Mouse (Mus musculus) T-cell, adult 2 months (primary cell): ENCODE results near the gene Rab5a.
"Not testable (repeated sequence)": the region's sequence is repeated elsewhere in the genome, so short reads cannot be mapped to it uniquely, and the experiment has no call there.

Experiments
- DNase-seq: peaks from one replicate; pipeline ENCODE4 v3.0.0; 2022; ENCODE audit warnings: low spot score

The Rab5a gene

GRCm38 (mm10) chr17:53478858-53479603 lies at the start of gene Rab5a:
Gene Rab5a (plus strand): TSS chr17:53479234.
- peak; percentile 99 for DNase-seq

- DNase-seq: no peak
Observed at GRCm38 (mm10) chr17:53456152-53456551, 22.9 kb upstream of the Rab5a start.

DNA sequence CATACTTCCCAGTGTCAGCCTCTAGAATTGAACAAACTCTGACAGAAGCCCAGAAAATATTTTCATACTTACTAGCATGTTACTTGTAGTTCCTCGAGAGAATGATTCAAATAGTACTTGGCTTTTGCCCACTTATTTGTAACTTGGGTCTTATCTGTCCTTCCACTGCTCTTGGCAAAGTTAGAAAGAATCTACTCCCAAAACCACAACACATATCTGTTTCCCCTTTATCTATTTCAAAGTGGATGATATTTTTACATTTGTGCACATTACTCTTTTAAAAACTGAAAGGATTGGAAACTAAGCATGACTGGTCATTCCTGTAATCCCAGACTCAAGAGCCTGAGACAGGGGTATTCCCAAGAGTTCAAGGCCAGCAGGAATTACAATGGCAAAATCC lies 22.3 kb upstream of the Rab5a start:
- DNase-seq: no peak

GRCm38 (mm10) chr17:53462603-53463495 lies 16.2 kb upstream of the Rab5a start, which contains the start of gene Efhb:
Gene Efhb (minus strand): TSS chr17:53463321.
- peak; percentile 70 for DNase-seq

GRCm38 (mm10) chr17:53463496-53463840 lies 15.6 kb upstream of the Rab5a start:
- DNase-seq: no peak

GRCm38 (mm10) chr17:53465569-53465968 lies 13.5 kb upstream of the Rab5a start:
- DNase-seq: peak; percentile 15

- DNase-seq: no peak
Observed at GRCm38 (mm10) chr17:53468697-53469096, 10.3 kb upstream of the Rab5a start.

DNA sequence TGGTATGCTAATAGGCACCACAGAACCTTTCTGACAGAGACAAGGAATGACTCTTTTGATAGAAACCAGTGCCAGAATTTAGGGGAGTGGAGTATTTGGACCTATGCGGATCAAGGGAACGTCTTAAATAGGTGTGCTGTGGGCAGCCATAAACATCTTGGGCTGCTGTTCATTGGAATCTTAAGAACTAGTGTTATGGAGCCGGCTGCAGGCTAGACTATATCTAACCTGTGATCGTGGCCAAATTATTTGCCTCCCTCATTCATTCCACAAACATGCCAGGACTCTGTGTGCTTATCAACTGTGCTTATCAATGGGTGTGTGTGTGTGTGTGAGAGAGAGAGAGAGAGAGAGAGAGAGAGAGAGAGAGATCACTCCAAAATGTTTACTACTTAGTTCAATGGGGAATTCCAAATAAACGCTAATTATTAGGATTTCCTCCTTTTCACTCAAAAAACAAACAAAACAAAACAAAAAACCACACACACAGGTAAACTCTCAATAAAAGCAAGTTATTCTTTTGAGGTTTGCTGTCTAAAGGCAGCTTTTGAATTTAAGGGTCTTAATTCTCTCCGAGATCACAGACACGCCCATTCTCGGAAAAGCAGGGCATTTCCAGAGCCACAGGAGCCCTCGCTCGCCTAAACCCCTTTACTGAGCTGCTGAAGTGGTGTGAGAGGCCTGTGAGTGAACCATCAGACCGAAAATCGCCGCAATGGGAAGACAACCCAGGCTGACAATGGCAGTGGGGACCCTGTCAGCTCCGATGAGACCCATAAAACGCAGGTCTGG lies 772 bp upstream of the Rab5a start:
- no peak for DNase-seq

- DNase-seq: peak; percentile 62
Observed at GRCm38 (mm10) chr17:53479604-53480041, 589 bp downstream of the Rab5a start.

DNA sequence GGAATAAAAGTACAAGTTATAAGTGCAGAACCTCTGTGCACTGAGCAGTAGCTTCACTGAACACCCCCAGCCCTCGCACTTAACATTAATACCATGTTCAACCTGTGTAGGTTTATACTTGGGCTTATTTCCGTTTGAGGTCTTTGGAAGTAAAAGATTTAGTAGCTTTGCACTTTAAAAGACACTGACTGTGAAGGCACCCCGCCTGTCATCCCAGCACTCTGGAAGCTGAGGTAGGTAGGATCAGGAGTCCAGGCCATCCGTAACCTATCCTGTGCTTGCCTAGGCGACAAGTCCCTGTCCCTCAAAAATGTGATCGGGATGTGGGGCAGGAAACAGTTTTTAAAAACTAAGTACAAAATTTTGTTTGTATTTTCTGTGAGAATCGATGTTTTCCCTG lies 1.4 kb downstream of the Rab5a start:
- no peak for DNase-seq

DNA sequence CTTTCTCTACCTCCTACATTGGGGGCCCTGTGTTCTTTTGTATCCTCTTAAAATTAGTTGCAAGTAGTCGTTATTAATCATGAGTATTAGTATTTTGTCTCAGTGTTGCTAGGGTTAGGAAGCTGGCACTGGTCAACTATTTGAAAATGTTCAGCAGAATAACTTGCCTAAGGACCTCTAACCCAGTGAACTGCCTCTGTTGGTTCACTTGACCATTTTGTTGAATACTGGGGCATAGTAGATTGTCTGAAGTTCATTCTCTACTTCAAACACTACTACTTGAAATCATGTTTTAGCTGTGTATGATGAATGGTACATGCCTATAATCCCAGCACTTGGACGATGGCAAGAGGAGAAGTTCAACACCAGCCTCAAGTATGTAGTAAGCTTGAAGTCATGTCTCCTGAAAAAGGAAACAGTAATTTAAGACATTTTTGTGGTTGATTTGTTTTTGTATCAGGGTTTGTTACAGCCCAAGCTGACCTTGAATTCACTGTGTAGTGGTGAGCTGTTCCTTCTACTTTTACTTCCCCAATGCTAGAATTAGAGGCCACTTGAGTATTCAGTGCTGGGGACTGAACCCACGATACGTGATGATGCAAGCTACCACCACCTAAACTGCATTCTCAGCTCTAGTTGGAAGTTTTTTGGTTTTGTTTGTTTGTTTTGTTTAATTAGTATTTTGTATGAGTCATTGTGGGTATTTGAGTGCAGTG lies 9.4 kb downstream of the Rab5a start:
- no peak for DNase-seq

DNA sequence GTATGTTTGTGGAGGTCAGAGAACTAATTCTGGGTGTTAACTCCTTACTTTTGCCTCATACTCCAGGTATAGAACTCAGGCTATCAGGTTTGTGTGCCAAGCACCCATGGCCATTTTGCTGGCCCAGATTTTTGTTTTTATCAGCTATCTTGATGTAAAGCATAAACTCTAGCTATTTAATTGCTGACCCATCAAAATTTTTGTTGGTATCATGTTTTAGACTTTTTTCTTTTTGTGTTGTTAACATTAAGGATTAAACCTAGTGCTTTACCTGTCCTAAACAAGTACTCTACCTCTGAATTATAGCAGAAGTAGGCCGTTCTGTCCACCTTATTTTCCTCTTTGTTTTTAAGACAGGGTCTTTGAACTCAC lies 10.0 kb downstream of the Rab5a start:
- DNase-seq: no peak

DNA sequence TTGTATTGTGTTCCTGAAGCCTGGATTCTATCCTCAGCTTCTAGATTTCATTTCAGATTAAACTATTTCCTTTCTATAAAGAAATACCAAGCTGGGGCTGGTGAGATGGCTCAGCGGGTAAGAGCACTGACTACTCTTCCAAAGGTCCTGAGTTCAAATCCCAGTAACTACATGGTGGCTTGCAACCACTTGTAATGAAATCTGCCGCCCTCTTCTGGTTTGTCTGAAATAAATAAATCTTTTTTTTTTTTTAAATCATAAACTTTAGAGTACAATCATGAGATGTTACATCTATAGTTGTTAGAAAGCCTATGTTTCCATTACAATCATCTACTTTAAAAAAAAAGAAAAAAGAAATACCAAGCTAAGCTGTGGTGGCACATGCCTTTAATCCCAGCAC lies 23.9 kb downstream of the Rab5a start:
- DNase-seq: no peak

GRCm38 (mm10) chr17:53512311-53512951 lies 33.4 kb downstream of the Rab5a start:
- no peak for DNase-seq

GRCm38 (mm10) chr17:53519364-53519763 lies 40.3 kb downstream of the Rab5a start:
- DNase-seq: no peak

DNA sequence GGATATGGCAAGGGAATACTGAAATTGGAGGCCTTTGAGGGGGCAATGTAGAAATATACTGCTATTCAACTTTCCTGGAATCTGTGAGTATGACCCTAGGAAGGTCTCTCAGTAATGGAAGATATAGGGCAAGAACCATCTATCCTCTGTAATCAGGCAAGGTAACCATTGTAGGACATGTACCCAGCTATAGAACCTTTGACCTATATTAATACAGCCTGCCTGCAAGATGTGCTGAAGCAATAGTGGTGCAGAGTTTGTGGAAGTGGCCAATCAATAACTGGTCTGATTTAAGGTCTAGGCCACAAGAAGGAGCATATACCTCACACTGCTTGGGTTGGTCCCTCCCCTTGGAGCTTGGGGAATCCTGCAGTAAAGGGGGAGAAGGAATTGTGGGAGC lies 41.5 kb downstream of the Rab5a start:
- no peak for DNase-seq

DNA sequence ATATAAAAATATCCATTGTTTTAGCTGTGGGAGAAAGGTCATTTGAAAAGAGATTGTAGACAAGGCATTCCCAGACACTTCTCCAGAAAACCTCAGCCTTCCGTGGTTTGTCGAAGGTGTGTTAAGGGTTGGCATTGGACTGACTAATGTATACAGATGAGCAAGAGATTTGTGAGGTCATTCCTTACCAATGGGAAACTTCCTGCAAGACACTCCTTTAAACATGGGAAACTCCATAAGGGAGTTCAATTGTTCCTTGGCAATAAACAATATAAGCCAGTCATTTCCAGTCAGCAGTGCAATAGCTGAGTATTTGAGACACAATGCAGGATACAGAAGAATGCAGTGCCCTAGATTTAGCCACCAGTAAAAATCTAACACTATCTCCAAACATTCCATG lies 49.0 kb downstream of the Rab5a start:
- DNase-seq: no peak

GRCm38 (mm10) chr17:53531160-53531559 lies 52.1 kb downstream of the Rab5a start:
- DNase-seq: peak; percentile 12

- no peak for DNase-seq
Observed at GRCm38 (mm10) chr17:53532425-53532824, 53.4 kb downstream of the Rab5a start.

GRCm38 (mm10) chr17:53539351-53539750 lies 60.3 kb downstream of the Rab5a start, which contains the start of gene Pp2d1:
Gene Pp2d1 (minus strand): TSS chr17:53539451.
- DNase-seq: not testable (repeated sequence)

DNA sequence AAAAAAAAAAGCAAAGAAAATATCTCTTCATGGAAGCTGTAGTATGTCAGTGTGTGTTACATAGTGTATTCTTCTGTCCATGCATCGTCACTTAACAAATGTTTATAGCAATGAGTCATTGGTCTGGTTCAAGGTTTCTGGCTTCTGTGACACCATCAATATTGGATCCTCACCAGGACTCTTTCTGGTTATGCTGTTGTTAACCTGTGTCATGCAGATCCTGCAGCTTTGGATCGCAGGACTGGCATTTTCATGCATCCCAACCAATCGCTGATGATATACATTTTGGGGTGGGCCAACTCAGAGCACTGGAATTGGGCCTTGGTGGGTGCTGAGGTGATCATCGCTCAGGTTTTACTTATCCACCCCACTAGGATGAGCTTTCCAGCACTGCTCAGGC lies 63.5 kb downstream of the Rab5a start:
- no peak for DNase-seq
